Mouse (Mus musculus) forelimb bud, embryonic 11.5 days (tissue): Measurements from ENCODE around the gene Hoxb2.

ENCODE experiments used
- DNase-seq: peaks from one replicate; pipeline ENCODE4 v3.0.0-alpha.2; 2012; ENCODE audit warnings: low read depth, low spot score

Hoxb2 gene

DNA sequence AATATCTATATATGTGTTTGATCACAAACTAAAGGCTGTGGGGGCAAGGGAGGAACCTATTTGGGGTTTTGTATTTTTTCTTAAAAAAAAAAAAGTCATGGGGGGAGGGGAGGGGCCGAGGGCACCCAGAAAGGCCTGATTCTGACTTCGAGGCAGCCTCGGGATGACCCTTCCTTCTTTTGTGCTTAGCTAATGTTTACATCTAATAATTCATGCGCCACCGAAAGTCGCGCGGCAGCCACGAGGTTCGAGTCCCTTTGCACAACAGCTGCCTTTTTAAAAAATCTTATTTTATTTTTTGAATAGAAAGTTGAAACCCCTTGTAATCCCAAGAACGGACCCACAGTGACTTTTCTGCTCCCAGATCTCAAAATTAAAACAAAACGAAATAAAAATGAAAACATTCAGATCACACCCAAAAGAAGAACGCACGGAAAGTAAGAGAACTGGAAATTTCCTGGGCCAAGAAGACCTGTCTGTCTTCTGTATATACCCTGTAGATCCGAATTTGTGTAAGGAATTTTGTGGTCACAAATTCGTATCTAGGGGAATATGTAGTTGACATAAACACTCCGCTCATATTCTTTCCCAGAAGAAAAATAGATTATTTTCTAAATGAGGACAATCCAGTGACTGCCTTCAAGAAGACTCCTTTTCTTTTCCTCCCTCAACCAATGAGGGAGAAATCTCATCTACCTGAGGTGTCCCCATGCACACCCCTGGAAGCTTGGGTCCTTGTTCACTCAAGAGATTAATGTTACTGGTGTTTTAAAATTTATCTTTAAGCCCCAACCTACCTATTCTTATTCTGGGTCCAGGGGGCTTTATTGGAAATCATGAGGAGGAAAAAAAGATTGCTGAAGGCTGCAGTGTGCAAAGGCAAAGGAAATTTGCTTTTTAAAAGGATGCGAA, 33.4 kb upstream of the Hoxb2 start:
- no peak for DNase-seq

GRCm38 (mm10) chr11:96317608-96318367, 32.5 kb upstream of the Hoxb2 start, which contains the start of gene Hoxb4:
Gene Hoxb4 (plus strand): TSS chr11:96318267.
- no peak for DNase-seq

DNA sequence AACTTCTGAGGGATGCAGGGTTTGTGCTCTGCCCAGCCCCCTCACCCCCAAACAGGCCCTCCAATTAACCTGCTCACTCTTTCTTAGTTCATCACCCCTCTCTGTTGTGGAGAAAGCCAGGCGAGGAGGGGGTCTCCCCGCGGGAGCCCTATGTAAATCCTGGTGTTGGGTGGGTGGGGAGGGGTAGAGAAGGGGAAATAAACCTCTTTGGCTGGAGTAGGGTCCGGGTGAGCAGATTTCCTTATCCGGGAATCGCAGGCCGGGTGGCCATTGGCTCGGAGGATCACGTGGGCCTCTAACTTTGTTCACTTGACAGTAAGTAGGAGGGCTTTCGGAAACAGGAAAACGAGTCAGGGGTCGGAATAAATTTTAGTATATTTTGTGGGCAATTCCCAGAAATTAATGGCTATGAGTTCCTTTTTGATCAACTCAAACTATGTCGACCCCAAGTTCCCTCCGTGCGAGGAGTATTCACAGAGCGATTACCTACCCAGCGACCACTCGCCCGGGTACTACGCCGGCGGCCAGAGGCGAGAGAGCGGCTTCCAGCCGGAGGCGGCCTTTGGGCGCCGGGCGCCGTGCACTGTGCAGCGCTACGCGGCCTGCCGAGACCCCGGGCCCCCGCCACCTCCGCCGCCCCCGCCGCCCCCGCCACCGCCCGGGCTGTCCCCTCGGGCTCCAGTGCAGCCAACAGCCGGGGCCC, 31.8 kb upstream of the Hoxb2 start:
- DNase-seq = peak; percentile 81

- peak; percentile 86 for DNase-seq
These were observed 31.0 kb upstream of the Hoxb2 start for GRCm38 (mm10) chr11:96319071-96319902.

- no peak for DNase-seq
These were observed 30.4 kb upstream of the Hoxb2 start for GRCm38 (mm10) chr11:96319910-96320309.

DNA sequence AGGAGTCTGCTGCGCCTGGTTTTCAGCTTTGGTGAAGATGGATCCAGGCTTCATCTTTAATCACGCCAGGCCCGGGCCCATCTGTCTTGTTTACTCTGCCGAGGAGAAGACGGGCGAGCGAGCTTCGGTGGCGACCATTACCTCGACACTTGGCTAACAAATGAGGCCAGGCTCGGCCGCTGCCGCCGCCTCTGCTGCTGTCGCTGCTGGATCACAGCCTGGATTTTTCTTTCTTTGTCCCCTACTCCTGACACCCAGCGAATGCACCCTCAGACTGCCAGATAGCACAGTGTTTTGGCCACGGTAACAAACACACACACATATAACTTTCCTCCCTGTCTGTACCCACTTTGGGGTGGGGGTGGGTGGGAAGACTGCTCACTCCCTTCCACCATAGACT, 29.6 kb upstream of the Hoxb2 start:
- DNase-seq = no peak

DNA sequence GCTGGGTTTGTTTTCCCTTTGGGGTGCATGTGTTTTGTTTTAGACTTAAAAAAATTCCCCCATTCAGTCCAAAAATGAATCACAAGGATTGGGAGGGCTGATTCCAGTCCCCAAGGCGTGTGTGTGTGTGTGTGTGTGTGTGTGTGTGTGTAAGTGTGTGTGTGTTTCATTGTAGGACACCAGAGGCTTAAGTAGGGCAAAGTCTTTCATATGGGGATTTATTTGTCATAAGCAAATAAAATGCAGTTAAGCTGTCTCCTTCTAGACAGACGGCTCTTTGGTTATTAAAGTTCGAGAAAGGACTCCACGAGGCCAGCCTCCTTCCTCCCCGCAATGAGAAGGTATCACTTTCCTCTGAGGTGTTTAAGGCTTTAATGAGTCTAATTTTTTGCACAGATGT, 28.5 kb upstream of the Hoxb2 start:
- DNase-seq = no peak

DNA sequence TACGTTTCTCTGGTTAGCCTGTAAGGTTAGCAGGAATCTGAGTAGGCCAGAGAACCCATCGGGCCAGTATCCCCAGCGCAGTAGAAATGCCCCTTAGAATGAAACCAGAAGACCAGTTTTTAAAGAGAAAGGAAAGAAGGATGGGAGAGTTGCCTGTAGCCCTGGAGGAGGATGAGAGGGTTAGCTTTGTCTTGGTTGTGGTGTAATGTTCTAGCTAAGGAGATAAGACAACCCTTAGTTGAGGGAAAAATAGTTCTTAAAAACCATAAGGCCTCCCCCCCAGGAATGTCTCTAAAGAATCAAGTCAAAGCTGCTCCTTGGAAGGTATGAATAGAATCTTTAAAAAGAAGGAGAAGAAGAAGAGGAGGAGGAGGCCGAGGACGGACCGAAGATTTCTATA, 27.6 kb upstream of the Hoxb2 start:
- DNase-seq = no peak

- no peak for DNase-seq
These were observed 27.2 kb upstream of the Hoxb2 start, which contains the start of gene Hoxb3 for GRCm38 (mm10) chr11:96323154-96323553. Gene Hoxb3 (plus strand): TSS chr11:96323326.

- DNase-seq = no peak
These were observed 26.2 kb upstream of the Hoxb2 start for GRCm38 (mm10) chr11:96324125-96324524.

DNA sequence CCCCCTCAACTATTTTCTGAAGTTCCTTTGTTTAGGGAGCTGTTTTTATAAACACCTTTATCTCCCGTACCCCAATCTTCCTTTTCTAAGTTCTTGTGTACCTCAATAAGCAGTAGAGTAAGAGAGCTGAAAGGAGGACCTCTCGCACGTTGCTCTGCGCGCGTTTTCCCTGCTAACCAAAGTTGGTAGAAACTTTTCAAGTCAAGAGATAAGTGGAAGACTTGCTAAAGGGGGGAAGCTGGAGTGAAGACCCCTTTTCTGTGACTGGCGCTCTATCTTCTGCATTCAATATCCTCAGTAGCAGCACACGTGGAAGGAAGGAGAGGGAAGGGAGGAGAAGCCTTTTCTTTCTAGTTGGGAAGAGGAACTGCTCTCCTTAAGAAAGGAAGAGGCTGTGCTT, 25.4 kb upstream of the Hoxb2 start:
- no peak for DNase-seq

DNA sequence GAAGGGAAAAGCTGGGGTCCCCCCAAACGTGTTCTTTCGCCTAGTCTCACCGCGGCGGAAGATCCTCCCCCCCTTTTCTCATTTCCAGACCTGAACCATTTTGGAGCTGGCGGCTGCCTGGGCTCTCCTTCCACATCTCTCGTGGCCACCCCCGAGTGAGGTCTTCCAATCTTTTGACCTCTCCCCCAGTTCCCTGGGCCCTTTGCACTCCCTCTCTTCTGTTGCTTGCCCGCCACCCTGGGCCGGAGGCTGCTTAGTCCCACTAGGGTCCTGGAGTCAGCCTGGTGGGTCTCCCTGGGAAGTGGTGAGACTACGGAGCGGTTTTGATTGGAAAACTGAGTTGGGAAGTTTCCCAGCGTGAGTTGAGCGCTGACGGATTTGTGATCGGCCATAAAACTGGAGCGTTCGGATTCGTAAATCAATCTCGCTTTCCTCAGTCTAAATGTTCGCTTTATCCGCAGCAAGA, 24.5 kb upstream of the Hoxb2 start:
- DNase-seq = peak; percentile 77

DNA sequence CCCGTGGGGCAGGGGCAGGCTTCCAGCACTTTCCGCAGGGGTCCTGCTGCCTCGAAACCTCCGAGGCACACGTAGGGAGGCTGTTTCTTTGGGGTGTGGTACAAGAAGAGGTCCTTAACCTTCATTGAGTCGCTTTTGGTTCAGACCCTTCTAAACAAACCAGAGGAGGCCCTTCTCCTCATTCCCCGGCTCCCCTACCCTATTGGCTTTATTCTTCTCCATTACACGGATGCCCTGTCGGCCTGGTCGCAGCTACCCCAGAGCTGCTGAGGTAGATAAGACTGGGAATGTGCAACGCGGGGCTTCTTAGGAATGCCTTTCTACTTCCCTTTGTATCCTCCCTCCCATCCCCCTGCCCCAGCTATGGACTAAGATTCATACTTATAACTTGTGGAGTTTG, 23.6 kb upstream of the Hoxb2 start:
- no peak for DNase-seq

DNA sequence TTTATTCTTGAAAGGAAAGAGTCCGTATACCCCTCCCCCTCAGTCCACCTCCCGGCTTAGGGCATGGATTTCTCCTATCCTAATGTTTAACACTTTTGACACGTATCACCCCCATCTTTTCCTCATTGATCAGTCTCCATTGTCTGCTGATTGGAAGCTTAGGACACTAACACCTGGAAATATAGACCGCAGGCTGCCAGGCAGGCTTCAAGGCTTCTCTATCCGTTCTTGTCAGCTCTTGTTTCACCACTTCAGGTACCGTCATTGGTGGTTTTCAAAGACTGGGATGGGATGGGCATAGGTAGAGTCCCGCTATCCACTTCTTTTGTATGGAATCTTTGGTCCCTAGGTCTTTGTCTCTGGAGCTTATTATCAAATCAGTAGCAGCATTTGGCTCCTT, 23.2 kb upstream of the Hoxb2 start:
- no peak for DNase-seq

GRCm38 (mm10) chr11:96327750-96328149, 22.6 kb upstream of the Hoxb2 start:
- no peak for DNase-seq

DNA sequence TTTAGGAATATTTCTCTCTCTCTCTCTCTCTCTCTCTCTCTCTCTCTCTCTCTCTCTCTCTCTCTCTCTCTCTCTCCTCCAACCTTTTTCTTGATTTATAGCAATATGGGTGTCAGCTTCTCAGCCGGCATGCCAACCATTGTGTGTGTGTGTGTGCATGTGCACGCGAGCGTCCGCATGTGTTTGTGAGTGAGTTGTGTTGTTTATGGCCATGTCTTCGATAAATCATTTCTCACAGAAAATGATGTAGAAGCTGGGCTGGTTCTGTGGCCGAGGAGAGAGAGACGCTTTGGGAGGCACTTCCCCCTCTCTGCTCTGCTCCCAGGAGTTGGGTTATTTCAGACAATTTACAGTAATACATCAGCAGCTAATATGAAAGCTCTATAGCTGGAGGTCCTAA, 21.7 kb upstream of the Hoxb2 start:
- DNase-seq = no peak

DNA sequence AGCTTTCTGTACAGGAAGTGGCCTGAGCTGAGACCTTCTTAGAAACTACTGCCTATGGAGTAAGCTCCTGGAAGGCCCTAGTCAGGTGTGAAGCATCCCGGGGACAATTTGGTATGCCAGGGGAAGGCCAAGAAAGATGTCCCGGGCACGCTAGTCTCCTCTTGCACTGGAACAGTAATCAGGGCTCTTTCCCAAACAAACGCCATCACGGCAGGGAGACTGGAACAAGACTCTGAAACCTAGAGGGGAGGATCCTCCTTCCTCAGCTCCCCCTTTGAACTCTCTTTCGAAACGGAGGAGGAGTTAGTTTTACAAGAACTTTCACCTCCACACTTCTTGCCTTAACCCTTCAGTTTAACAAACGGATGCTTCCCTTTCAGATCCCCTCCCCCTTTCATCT, 18.2 kb upstream of the Hoxb2 start:
- DNase-seq = no peak

DNA sequence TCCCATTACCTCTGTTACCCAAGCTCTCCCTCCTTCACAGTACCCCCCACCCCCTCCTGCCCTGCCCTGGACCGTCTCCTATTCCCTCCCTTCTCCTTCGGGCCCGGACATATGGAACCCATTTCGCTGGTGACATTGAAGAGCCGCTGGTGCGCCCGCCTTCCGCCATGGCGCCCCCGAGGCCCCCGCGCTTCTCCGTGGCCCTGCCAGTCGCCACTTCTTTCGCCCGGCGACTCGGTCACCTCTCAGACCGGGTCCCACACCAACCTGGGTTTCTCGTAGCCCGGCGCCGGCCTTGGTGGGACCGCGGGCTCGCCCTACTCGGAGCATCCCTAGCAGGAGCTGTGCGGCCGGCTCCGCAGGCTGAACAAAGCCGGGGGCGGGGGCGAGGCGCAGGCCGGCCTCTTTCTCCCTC, 17.7 kb upstream of the Hoxb2 start:
- DNase-seq = no peak

- no peak for DNase-seq
These were observed 16.9 kb upstream of the Hoxb2 start for GRCm38 (mm10) chr11:96333241-96334001.

GRCm38 (mm10) chr11:96334002-96334364, 16.3 kb upstream of the Hoxb2 start:
- no peak for DNase-seq
